Mouse (Mus musculus): Measurements from ENCODE around the gene Fgfrl1. TPM values are rescaled to one million over a fixed set of nuclear protein-coding genes. Genes with fewer than 3 reads are reported as not detected.

The Fgfrl1 gene
- polyA plus RNA-seq, 1 experiment from 2014 or later = 21.2 TPM

GRCm38 (mm10) chr5:108680871-108681270, 11.3 kb upstream of the Fgfrl1 start:
- H3K4me3 ChIP-seq (ENCODE audit: low read depth, low read length) = no peak overlapping the region
- no peak for ATAC-seq (ENCODE audit: low FRiP score, low TSS enrichment)
- peaks cover 8% of the 10 kb centered on the region; the same call in 1 of the 2 replicates for H3K4me1 ChIP-seq (replicated peaks; ENCODE audit: control insufficient read depth, insufficient read depth)
- no peak overlapping the region for H3K4me2 ChIP-seq (replicated peaks; ENCODE audit: low read depth)
- H3K36me3 ChIP-seq (ENCODE audit: control insufficient read depth, insufficient read depth, low read length) = no peaks in the 10 kb centered on the region; the same call in 1 of the 2 replicates
- WGBS = 90% methylated on average over 6 of the region's 6 CpGs
- TF ChIP-seq EP300 (optimal IDR thresholded peaks at IDR 0.05) = no peak
- TF ChIP-seq CTCF (IDR thresholded peaks at IDR 0.05; ENCODE audit: low read depth) = no peak
- no peaks in the 10 kb centered on the region for H3K9me3 ChIP-seq (ENCODE audit: control insufficient read depth, low read length)
- DNase-seq (ENCODE audit: low spot score) = no peak
- no peak overlapping the region for H3K27ac ChIP-seq (replicated peaks)
- no peaks in the 10 kb centered on the region for H3K27me3 ChIP-seq (ENCODE audit: control insufficient read depth, insufficient read depth, low read length)
- no peak overlapping the region for H3K9ac ChIP-seq (ENCODE audit: low read length)

DNA sequence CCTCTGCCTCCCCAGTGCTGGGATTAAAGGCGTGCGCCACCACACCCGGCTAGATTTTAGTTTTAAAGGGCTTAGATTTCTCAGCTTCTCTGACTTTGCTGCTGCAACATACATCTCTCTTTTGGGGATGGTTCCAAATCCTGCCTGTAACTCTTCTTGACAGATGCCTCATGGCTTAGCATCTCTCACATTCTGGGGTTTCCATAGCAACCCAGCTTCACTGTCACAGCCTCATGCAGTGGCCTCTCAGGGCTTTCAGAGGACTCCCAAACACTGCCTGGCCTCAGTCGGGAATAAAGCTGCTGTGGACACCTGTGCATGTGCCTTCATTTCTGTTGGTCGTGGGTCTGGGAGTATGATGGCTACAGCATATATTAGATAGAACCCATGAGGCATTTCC, 3.1 kb upstream of the Fgfrl1 start:
- no peaks in the 10 kb centered on the region; the same call in 1 of the 2 replicates for H3K36me3 ChIP-seq (ENCODE audit: control insufficient read depth, insufficient read depth, low read length)
- H3K9me3 ChIP-seq (ENCODE audit: control insufficient read depth, low read length) = no peaks in the 10 kb centered on the region
- no peak for DNase-seq (ENCODE audit: low spot score)
- H3K27ac ChIP-seq (replicated peaks) = no peak overlapping the region
- no peak for ATAC-seq (ENCODE audit: low FRiP score, low TSS enrichment)
- no peak overlapping the region for H3K4me2 ChIP-seq (replicated peaks; ENCODE audit: low read depth)
- TF ChIP-seq CTCF (IDR thresholded peaks at IDR 0.05; ENCODE audit: low read depth) (no peak), EP300 (optimal IDR thresholded peaks at IDR 0.05) (no peak)
- no peak overlapping the region for H3K4me3 ChIP-seq (ENCODE audit: low read depth, low read length)
- no peak overlapping the region for H3K9ac ChIP-seq (ENCODE audit: low read length)
- H3K27me3 ChIP-seq (ENCODE audit: control insufficient read depth, insufficient read depth, low read length) = no peaks in the 10 kb centered on the region
- no peaks in the 10 kb centered on the region; the same call in 1 of the 2 replicates for H3K4me1 ChIP-seq (replicated peaks; ENCODE audit: control insufficient read depth, insufficient read depth)
- WGBS = 74% methylated on average over 5 of the region's 5 CpGs

DNA sequence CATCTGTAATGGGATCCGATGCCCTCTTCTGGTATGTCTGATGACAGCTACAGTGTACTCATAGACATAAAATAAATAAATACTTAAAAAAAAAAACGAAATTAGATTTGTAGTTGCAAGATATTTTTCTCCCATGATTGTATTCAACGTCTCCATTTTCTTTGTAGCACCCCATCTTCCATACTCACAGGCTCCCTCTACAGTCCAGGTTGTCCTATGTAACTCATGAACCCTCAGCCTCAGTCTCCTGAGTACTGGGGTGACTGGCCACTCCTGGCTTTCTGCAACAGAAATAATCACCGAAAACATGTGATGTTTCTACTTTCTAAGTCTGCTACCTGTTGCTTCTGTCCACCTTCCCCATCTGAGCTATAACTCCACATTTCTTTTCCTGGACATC, 1.0 kb upstream of the Fgfrl1 start:
- Histone ChIP-seq H3K36me3 (ENCODE audit: control insufficient read depth, insufficient read depth, low read length) (no peaks in the 10 kb centered on the region), H3K4me1 (replicated peaks; ENCODE audit: control insufficient read depth, insufficient read depth) (no peaks in the 10 kb centered on the region; the same call in 1 of the 2 replicates), H3K9ac (ENCODE audit: low read length) (no peak overlapping the region), H3K27me3 (ENCODE audit: control insufficient read depth, insufficient read depth, low read length) (no peaks in the 10 kb centered on the region), H3K27ac (replicated peaks) (no peak overlapping the region), H3K4me2 (replicated peaks; ENCODE audit: low read depth) (no peak overlapping the region), H3K4me3 (ENCODE audit: low read depth, low read length) (no peak overlapping the region), H3K9me3 (ENCODE audit: control insufficient read depth, low read length) (no peaks in the 10 kb centered on the region)
- WGBS = 75% methylated on average over 4 of the region's 4 CpGs
- no peak for DNase-seq (ENCODE audit: low spot score)
- TF ChIP-seq CTCF (IDR thresholded peaks at IDR 0.05; ENCODE audit: low read depth) (peak; percentile 59), EP300 (optimal IDR thresholded peaks at IDR 0.05) (no peak)
- no peak for ATAC-seq (ENCODE audit: low FRiP score, low TSS enrichment)

DNA sequence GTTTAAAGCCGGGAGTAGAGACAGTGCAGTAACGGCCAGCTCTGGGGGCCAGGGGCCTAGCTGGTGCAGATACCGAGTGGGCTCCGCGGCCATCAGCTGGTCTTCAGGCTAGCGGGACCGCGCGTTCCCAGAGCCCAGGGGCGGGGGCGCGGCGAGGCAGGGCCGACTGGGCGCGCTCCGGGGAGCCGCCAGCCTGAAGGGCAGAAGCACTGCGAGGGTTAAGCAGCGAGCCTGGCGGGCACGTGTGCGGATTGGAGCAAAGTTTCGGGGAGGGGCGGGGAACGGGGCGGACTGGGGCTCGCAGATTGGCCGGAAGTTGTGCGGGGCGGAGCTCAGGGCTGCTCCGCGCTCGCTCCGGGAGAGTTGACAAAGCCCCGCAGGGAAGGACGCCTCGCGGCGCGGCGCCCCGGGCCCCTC, 1.7 kb downstream of the Fgfrl1 start:
- under 1% methylated on average over 26 of the region's 43 CpGs for WGBS
- peak overlapping the region; percentile 65 for H3K4me3 ChIP-seq (ENCODE audit: low read depth, low read length)
- ATAC-seq (ENCODE audit: low FRiP score, low TSS enrichment) = peak; percentile 93

DNA sequence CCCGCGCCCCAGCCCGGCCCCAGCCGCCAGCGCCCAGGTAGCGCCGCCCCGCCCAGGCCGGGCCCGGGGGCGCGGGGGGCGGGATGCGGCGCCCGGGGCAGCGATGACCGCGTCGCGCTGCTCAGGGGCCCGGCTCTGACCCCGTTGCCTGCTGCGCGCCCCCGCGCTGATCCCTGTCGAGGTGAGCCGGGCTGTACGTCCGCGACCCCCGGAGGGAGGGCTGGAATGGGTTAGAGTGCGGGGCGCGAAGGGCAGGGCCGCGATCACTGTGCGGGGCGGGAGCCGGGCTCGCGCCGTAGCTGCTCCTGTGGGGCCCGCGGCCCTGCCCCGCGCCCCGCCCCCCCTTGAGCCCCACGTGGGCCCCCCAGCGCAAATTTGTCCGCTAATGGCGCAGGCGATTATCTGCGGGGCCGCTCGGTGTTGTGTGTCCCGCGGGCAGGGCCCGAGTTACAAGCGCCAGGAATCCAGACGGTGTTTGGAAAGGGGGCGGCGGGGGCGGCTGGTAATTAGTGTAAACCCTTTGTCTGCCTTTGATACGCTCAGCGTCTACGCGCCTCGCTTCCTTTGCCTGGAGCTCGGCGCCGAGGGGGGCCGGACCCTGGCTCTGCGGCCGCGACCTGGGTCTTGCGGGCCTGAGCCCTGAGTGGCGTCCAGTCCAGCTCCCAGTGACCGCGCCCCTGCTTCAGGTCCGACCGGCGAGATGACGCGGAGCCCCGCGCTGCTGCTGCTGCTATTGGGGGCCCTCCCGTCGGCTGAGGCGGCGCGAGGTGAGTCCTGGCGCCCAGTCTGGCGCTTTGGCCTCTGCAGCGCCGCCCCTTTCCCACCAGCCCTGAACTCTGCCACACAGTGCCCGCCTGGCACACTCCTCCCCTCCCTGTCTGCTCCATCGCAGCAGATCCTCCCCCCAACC, 2.4 kb downstream of the Fgfrl1 start:
- no peak for TF ChIP-seq CTCF (IDR thresholded peaks at IDR 0.05; ENCODE audit: low read depth)
- no peak for TF ChIP-seq EP300 (optimal IDR thresholded peaks at IDR 0.05)
- peak overlapping the region; percentile 77 for H3K9ac ChIP-seq (ENCODE audit: low read length)
- H3K27me3 ChIP-seq (ENCODE audit: control insufficient read depth, insufficient read depth, low read length) = no peaks in the 10 kb centered on the region
- DNase-seq (ENCODE audit: low spot score) (peak; percentile 78), ATAC-seq (ENCODE audit: low FRiP score, low TSS enrichment) (peak; percentile 46)
- WGBS = under 1% methylated on average over 67 of the region's 99 CpGs
- no peaks in the 10 kb centered on the region for H3K9me3 ChIP-seq (ENCODE audit: control insufficient read depth, low read length)
- no peaks in the 10 kb centered on the region for H3K36me3 ChIP-seq (ENCODE audit: control insufficient read depth, insufficient read depth, low read length)
- H3K4me3 ChIP-seq (ENCODE audit: low read depth, low read length) = peak overlapping the region; percentile 65
- peak overlapping the region; percentile 89 for H3K4me2 ChIP-seq (replicated peaks; ENCODE audit: low read depth)
- peak overlapping the region; percentile 80 for H3K27ac ChIP-seq (replicated peaks)
- H3K4me1 ChIP-seq (replicated peaks; ENCODE audit: control insufficient read depth, insufficient read depth) = no peaks in the 10 kb centered on the region; the same call in 1 of the 2 replicates

More for the DNA sequence above, 1.7 kb downstream of the Fgfrl1 start:
- no peaks in the 10 kb centered on the region; the same call in 1 of the 2 replicates for H3K4me1 ChIP-seq (replicated peaks; ENCODE audit: control insufficient read depth, insufficient read depth)
- H3K9me3 ChIP-seq (ENCODE audit: control insufficient read depth, low read length) = no peaks in the 10 kb centered on the region
- no peaks in the 10 kb centered on the region for H3K36me3 ChIP-seq (ENCODE audit: control insufficient read depth, insufficient read depth, low read length)
- H3K27ac ChIP-seq (replicated peaks) = peak overlapping the region; percentile 80
- peak; percentile 96 for DNase-seq (ENCODE audit: low spot score)
- TF ChIP-seq CTCF (IDR thresholded peaks at IDR 0.05; ENCODE audit: low read depth) = 0 out of 2 replicates have a peak, but pooled peaks have one; percentile 8
- TF ChIP-seq EP300 (optimal IDR thresholded peaks at IDR 0.05) = no peak
- H3K9ac ChIP-seq (ENCODE audit: low read length) = peak overlapping the region; percentile 77
- no peaks in the 10 kb centered on the region for H3K27me3 ChIP-seq (ENCODE audit: control insufficient read depth, insufficient read depth, low read length)
- H3K4me2 ChIP-seq (replicated peaks; ENCODE audit: low read depth) = peak overlapping the region; percentile 89

DNA sequence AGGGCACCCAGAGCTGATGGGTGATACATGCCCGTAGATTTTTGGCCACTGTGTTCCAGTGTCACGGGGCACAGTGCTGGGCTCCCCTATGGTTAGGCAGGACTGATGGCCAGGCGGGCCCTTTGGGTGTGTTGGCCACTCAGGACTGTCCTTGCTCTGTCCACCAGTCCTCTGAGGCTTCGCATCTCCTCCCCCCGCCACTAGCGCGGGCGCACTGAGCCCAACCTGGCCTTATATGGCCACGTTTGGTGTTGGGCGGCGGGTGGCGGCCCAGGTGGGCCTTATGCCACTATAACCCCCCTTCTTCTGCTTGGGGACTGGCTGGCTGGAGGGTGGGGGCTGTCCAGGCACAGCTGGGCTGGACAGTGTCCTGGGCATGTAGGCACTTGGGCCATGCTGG, 3.7 kb downstream of the Fgfrl1 start:
- Histone ChIP-seq H3K9ac (ENCODE audit: low read length) (no peak overlapping the region), H3K4me1 (replicated peaks; ENCODE audit: control insufficient read depth, insufficient read depth) (no peaks in the 10 kb centered on the region; the same call in 1 of the 2 replicates), H3K36me3 (ENCODE audit: control insufficient read depth, insufficient read depth, low read length) (no peaks in the 10 kb centered on the region), H3K27ac (replicated peaks) (no peak overlapping the region), H3K9me3 (ENCODE audit: control insufficient read depth, low read length) (no peaks in the 10 kb centered on the region), H3K4me3 (ENCODE audit: low read depth, low read length) (no peak overlapping the region), H3K4me2 (replicated peaks; ENCODE audit: low read depth) (peak overlapping the region; percentile 89; the same call in 1 of the 2 replicates), H3K27me3 (ENCODE audit: control insufficient read depth, insufficient read depth, low read length) (no peaks in the 10 kb centered on the region)
- TF ChIP-seq CTCF (IDR thresholded peaks at IDR 0.05; ENCODE audit: low read depth) = no peak
- no peak for TF ChIP-seq EP300 (optimal IDR thresholded peaks at IDR 0.05)
- ATAC-seq (ENCODE audit: low FRiP score, low TSS enrichment) (no peak), DNase-seq (ENCODE audit: low spot score) (no peak)
- 91% methylated on average over 12 of the region's 12 CpGs for whole genome bisulfite sequencing
